Mouse (Mus musculus): Measurements from ENCODE around the gene Bphl. TPM values are rescaled to one million over a fixed set of nuclear protein-coding genes. Genes with fewer than 3 reads are reported as not detected.
"Not testable (repeated sequence)": the region's sequence is repeated elsewhere in the genome, so short reads cannot be mapped to it uniquely, and the experiment has no call there.

Gene Bphl
- polyA plus RNA-seq, 1 experiment = 27.7 TPM

DNA sequence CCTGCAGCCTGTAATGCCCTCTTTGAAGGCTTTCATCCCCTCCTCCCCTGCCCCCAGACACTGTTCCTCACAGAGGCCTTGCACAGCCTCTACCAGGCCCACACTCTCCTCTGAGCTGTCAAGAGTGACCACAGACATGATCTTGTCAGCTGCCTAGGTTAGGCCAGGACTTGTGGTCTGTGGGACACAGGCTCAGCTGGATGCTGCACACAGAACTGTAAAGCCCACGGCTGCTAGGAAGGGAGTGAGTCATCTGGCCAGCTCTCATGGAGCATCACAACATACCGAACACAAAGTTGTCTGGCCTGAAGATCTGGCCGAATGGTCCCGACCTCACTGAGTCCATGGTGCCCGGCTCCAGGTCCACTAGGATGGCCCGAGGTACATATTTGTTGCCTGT is 38.5 kb downstream of the Bphl start:
- H3K27me3 ChIP-seq (ENCODE audit: control insufficient read depth, insufficient read depth, insufficient read length); H3ac ChIP-seq (ENCODE audit: control insufficient read depth, insufficient read length): not testable (repeated sequence)
- peak; percentile 28 for TF ChIP-seq TCF12 (IDR thresholded peaks at IDR 0.05; ENCODE audit: insufficient read depth, poor library complexity, severe bottlenecking)
- peak in 2 of 3 experiments; percentile 76 to 86 for TF ChIP-seq MYOD1 (IDR thresholded peaks at IDR 0.05; ENCODE audit: control insufficient read depth in 1 of 3, insufficient read length in 2 of 3, low read depth in 2 of 3)
- TF ChIP-seq MYOG (IDR thresholded peaks at IDR 0.05; ENCODE audit: control insufficient read depth in 1 of 3, insufficient read depth in 1 of 3, insufficient read length in 2 of 3, low read depth in 2 of 3) = peak; percentile 45 to 84 (median 72)
- Histone ChIP-seq H3K4me3 (peak overlapping the region; percentile 94), H3K4me2 (ENCODE audit: low read depth) (peak overlapping the region; percentile 97), H3K36me3 (ENCODE audit: control insufficient read depth, insufficient read depth) (peaks cover 12% of the 10 kb centered on the region), H3K79me2 (ENCODE audit: control insufficient read depth, insufficient read depth) (peaks cover 21% of the 10 kb centered on the region)

- peak overlapping the region; percentile 35 for H3ac ChIP-seq (ENCODE audit: control insufficient read depth, insufficient read length)
- peak overlapping the region; percentile 94 for H3K4me3 ChIP-seq
These were observed 39.4 kb downstream of the Bphl start for GRCm38 (mm10) chr13:34076561-34077491.

GRCm38 (mm10) chr13:34077492-34078271 is 40.3 kb downstream of the Bphl start, which contains the start of gene Tubb2a:
Gene Tubb2a, minus strand, starts transcription at chr13:34078007.
- Histone ChIP-seq H3K79me2 (ENCODE audit: control insufficient read depth, insufficient read depth) (peaks cover 21% of the 10 kb centered on the region), H3K4me2 (ENCODE audit: low read depth) (peak within 1 kb of the TSS; percentile 97), H3K27me3 (ENCODE audit: control insufficient read depth, insufficient read depth, insufficient read length) (no peaks in the 10 kb centered on the region), H3K4me3 (peak within 1 kb of the TSS; percentile 94), H3K36me3 (ENCODE audit: control insufficient read depth, insufficient read depth) (peaks cover 12% of the 10 kb centered on the region), H3ac (ENCODE audit: control insufficient read depth, insufficient read length) (peak within 1 kb of the TSS; percentile 35)
- TF ChIP-seq USF1 (IDR thresholded peaks at IDR 0.05; ENCODE audit: low read depth) (no peak), MYOG (IDR thresholded peaks at IDR 0.05; ENCODE audit: control insufficient read depth in 1 of 3, insufficient read depth in 1 of 3, insufficient read length in 2 of 3, low read depth in 2 of 3) (peak in 1 of 3 experiments; percentile 34), POLR2AphosphoS2 (IDR thresholded peaks at IDR 0.05; ENCODE audit: insufficient read length, low read depth) (peak; percentile 100), MYOD1 (IDR thresholded peaks at IDR 0.05; ENCODE audit: control insufficient read depth in 1 of 3, insufficient read length in 2 of 3, low read depth in 2 of 3) (peak in 1 of 3 experiments; percentile 20), POLR2A (IDR thresholded peaks at IDR 0.05; ENCODE audit: insufficient read length, low read depth) (peak; percentile 100), TCF12 (IDR thresholded peaks at IDR 0.05; ENCODE audit: insufficient read depth, poor library complexity, severe bottlenecking) (no peak), MAX (IDR thresholded peaks at IDR 0.05; ENCODE audit: low read depth) (no peak), CEBPB (IDR thresholded peaks at IDR 0.05; ENCODE audit: insufficient read depth, poor library complexity, severe bottlenecking) (no peak), E2F4 (IDR thresholded peaks at IDR 0.05; ENCODE audit: insufficient read depth) (no peak), TCF3 (IDR thresholded peaks at IDR 0.05; ENCODE audit: insufficient read length, low read depth) (no peak), REST (IDR thresholded peaks at IDR 0.05; ENCODE audit: insufficient read depth, insufficient read length) (peak; percentile 49), SRF (IDR thresholded peaks at IDR 0.05; ENCODE audit: control insufficient read depth, insufficient read length, low read depth) (peak; percentile 37)

More at GRCm38 (mm10) chr13:34076561-34077491, 39.4 kb downstream of the Bphl start:
- Histone ChIP-seq H3K27me3 (ENCODE audit: control insufficient read depth, insufficient read depth, insufficient read length) (no peaks in the 10 kb centered on the region), H3K4me2 (ENCODE audit: low read depth) (peak overlapping the region; percentile 97), H3K36me3 (ENCODE audit: control insufficient read depth, insufficient read depth) (peaks cover 12% of the 10 kb centered on the region), H3K79me2 (ENCODE audit: control insufficient read depth, insufficient read depth) (peaks cover 21% of the 10 kb centered on the region)
- no peak for TF ChIP-seq REST (IDR thresholded peaks at IDR 0.05; ENCODE audit: insufficient read depth, insufficient read length)
- TF ChIP-seq POLR2AphosphoS2 (IDR thresholded peaks at IDR 0.05; ENCODE audit: insufficient read length, low read depth) = peak; percentile 51
- TF ChIP-seq MAX (IDR thresholded peaks at IDR 0.05; ENCODE audit: low read depth) = no peak
- TF ChIP-seq E2F4 (IDR thresholded peaks at IDR 0.05; ENCODE audit: insufficient read depth) = no peak
- TF ChIP-seq MYOD1 (IDR thresholded peaks at IDR 0.05; ENCODE audit: control insufficient read depth in 1 of 3, insufficient read length in 2 of 3, low read depth in 2 of 3) = peak in 2 of 3 experiments; percentile 64 to 70
- TF ChIP-seq SRF (IDR thresholded peaks at IDR 0.05; ENCODE audit: control insufficient read depth, insufficient read length, low read depth) = no peak
- TF ChIP-seq MYOG (IDR thresholded peaks at IDR 0.05; ENCODE audit: control insufficient read depth in 1 of 3, insufficient read depth in 1 of 3, insufficient read length in 2 of 3, low read depth in 2 of 3) = peak in 2 of 3 experiments; percentile 57 to 63

GRCm38 (mm10) chr13:34078500-34079280 is 41.3 kb downstream of the Bphl start:
- no peak overlapping the region for H3ac ChIP-seq (ENCODE audit: control insufficient read depth, insufficient read length)
- peak overlapping the region; percentile 97 for H3K4me2 ChIP-seq (ENCODE audit: low read depth)
- H3K27me3 ChIP-seq (ENCODE audit: control insufficient read depth, insufficient read depth, insufficient read length) = no peaks in the 10 kb centered on the region
- H3K79me2 ChIP-seq (ENCODE audit: control insufficient read depth, insufficient read depth) = peaks cover 21% of the 10 kb centered on the region
- peaks cover 8% of the 10 kb centered on the region for H3K36me3 ChIP-seq (ENCODE audit: control insufficient read depth, insufficient read depth)
- peak overlapping the region; percentile 94 for H3K4me3 ChIP-seq
- TF ChIP-seq POLR2AphosphoS2 (IDR thresholded peaks at IDR 0.05; ENCODE audit: insufficient read length, low read depth) = no peak
- no peak for TF ChIP-seq CEBPB (IDR thresholded peaks at IDR 0.05; ENCODE audit: insufficient read depth, poor library complexity, severe bottlenecking)
- TF ChIP-seq REST (IDR thresholded peaks at IDR 0.05; ENCODE audit: insufficient read depth, insufficient read length) = no peak
- TF ChIP-seq MYOG (IDR thresholded peaks at IDR 0.05; ENCODE audit: control insufficient read depth in 1 of 3, insufficient read depth in 1 of 3, insufficient read length in 2 of 3, low read depth in 2 of 3) = no peak
- no peak for TF ChIP-seq MYOD1 (IDR thresholded peaks at IDR 0.05; ENCODE audit: control insufficient read depth in 1 of 3, insufficient read length in 2 of 3, low read depth in 2 of 3)
- TF ChIP-seq USF1 (IDR thresholded peaks at IDR 0.05; ENCODE audit: low read depth) = no peak
- no peak for TF ChIP-seq MAX (IDR thresholded peaks at IDR 0.05; ENCODE audit: low read depth)
- no peak for TF ChIP-seq SRF (IDR thresholded peaks at IDR 0.05; ENCODE audit: control insufficient read depth, insufficient read length, low read depth)
- TF ChIP-seq TCF3 (IDR thresholded peaks at IDR 0.05; ENCODE audit: insufficient read length, low read depth) = no peak
- TF ChIP-seq POLR2A (IDR thresholded peaks at IDR 0.05; ENCODE audit: insufficient read length, low read depth) = no peak

All from myocyte (in vitro differentiated cells).